Mouse (Mus musculus) left cerebral cortex, postnatal 10 days (tissue): ENCODE results near the gene Ccdc15. TPM values are rescaled to one million over a fixed set of nuclear protein-coding genes. Genes with fewer than 3 reads are reported as not detected.

Experiments
- DNase-seq, 2 experiments: peaks; one replicate each; pipeline ENCODE4 v3.0.0; 2021 to 2022; ENCODE audit warnings: low spot score in 2 of 2, mixed read lengths in 1 of 2; ENCODE audit errors: extremely low spot score in 1 of 2
- intact Hi-C: fragments of 180-260 bp; cut with DNase I; formaldehyde crosslinking; loops from one replicate; pipeline ENCODE4 v1.15.1; 2025
- total RNA-seq, 2 experiments: library from RNA; stranded (reverse); gene quantifications; 2 replicates each; pipeline ENCODE4 v1.2.3; 2021

The Ccdc15 gene
- total RNA-seq, result 1 to 10 TPM; 2.3 to 3.3 TPM

- intact Hi-C loops, result no loop called here
Measured at GRCm38 (mm10) chr9:37347988-37348642, at the start of gene Ccdc15. TSS of gene Ccdc15 (minus strand) at chr9:37348432.

GRCm38 (mm10) chr9:37393482-37394131, 45.4 kb upstream of the Ccdc15 start:
- intact Hi-C loops, result no loop called here
- no peak for DNase-seq

More at GRCm38 (mm10) chr9:37347988-37348642, at the start of gene Ccdc15:
- DNase-seq, result peak; percentile 97 to 99

GRCm38 (mm10) chr9:37392071-37392470, 43.8 kb upstream of the Ccdc15 start:
- intact Hi-C loops, result no loop called here
- no peak for DNase-seq

GRCm38 (mm10) chr9:37390891-37391290, 42.7 kb upstream of the Ccdc15 start:
- intact Hi-C loops, result no loop called here

GRCm38 (mm10) chr9:37384284-37385182, 36.3 kb upstream of the Ccdc15 start:
- peak in 1 of 2 experiments; percentile 67 for DNase-seq
- intact Hi-C loops, result no loop called here

More at GRCm38 (mm10) chr9:37390891-37391290, 42.7 kb upstream of the Ccdc15 start:
- no peak for DNase-seq

- intact Hi-C loops, result no loop called here
Measured at GRCm38 (mm10) chr9:37383161-37383560, 34.9 kb upstream of the Ccdc15 start.

GRCm38 (mm10) chr9:37375718-37376117, 27.5 kb upstream of the Ccdc15 start:
- DNase-seq, result no peak
- intact Hi-C loops, result no loop called here

More at GRCm38 (mm10) chr9:37383161-37383560, 34.9 kb upstream of the Ccdc15 start:
- DNase-seq, result no peak

GRCm38 (mm10) chr9:37371232-37371801, 23.1 kb upstream of the Ccdc15 start:
- intact Hi-C loops, result no loop called here
- DNase-seq, result no peak

GRCm38 (mm10) chr9:37368860-37369259, 20.6 kb upstream of the Ccdc15 start:
- peak in 1 of 2 experiments; percentile 52 for DNase-seq
- intact Hi-C loops, result no loop called here

- no peak for DNase-seq
- intact Hi-C loops, result no loop called here
Measured at GRCm38 (mm10) chr9:37368081-37368830, 20.0 kb upstream of the Ccdc15 start.

- intact Hi-C loops, result no loop called here
- DNase-seq, result peak in 1 of 2 experiments; percentile 60
Measured at GRCm38 (mm10) chr9:37367301-37368080, 19.3 kb upstream of the Ccdc15 start, which contains the start of gene Hepacam. TSS of gene Hepacam (plus strand) at chr9:37367351.

- intact Hi-C loops, result no loop called here
- no peak for DNase-seq
Measured at GRCm38 (mm10) chr9:37365706-37366105, 17.5 kb upstream of the Ccdc15 start.

- no peak for DNase-seq
- intact Hi-C loops, result no loop called here
Measured at GRCm38 (mm10) chr9:37364392-37364791, 16.2 kb upstream of the Ccdc15 start.

GRCm38 (mm10) chr9:37363551-37363950, 15.3 kb upstream of the Ccdc15 start:
- intact Hi-C loops, result no loop called here
- DNase-seq, result no peak

GRCm38 (mm10) chr9:37362881-37363280, 14.6 kb upstream of the Ccdc15 start:
- intact Hi-C loops, result no loop called here

GRCm38 (mm10) chr9:37362084-37362483, 13.9 kb upstream of the Ccdc15 start:
- intact Hi-C loops, result no loop called here
- no peak for DNase-seq

More at GRCm38 (mm10) chr9:37362881-37363280, 14.6 kb upstream of the Ccdc15 start:
- no peak for DNase-seq
